Mouse (Mus musculus) embryo, embryonic 9.5 days (tissue): ENCODE measurements around the gene Lpin3.

Source experiments
- DNase-seq: peaks from one replicate; pipeline ENCODE4 v3.0.0-alpha.2; 2017; ENCODE audit errors: extremely low spot score

Gene Lpin3

GRCm38 (mm10) chr2:160880453-160881195 lies at the start of gene Lpin3:
TSS of gene Lpin3 (plus strand) at chr2:160880670.
- no peak for DNase-seq

GRCm38 (mm10) chr2:160840838-160841237 lies 39.6 kb upstream of the Lpin3 start:
- no peak for DNase-seq

GRCm38 (mm10) chr2:160847664-160848063 lies 32.8 kb upstream of the Lpin3 start:
- DNase-seq, result no peak

GRCm38 (mm10) chr2:160848186-160848585 lies 32.3 kb upstream of the Lpin3 start:
- no peak for DNase-seq

- no peak for DNase-seq
These were observed 30.7 kb upstream of the Lpin3 start for GRCm38 (mm10) chr2:160849617-160850240.

- no peak for DNase-seq
These were observed 30.1 kb upstream of the Lpin3 start for GRCm38 (mm10) chr2:160850360-160850759.

GRCm38 (mm10) chr2:160854687-160855086 lies 25.8 kb upstream of the Lpin3 start:
- DNase-seq, result no peak

- no peak for DNase-seq
These were observed 23.9 kb upstream of the Lpin3 start for GRCm38 (mm10) chr2:160856359-160857102.

- no peak for DNase-seq
These were observed 20.1 kb upstream of the Lpin3 start for GRCm38 (mm10) chr2:160860363-160860762.

GRCm38 (mm10) chr2:160864112-160864511 lies 16.4 kb upstream of the Lpin3 start:
- no peak for DNase-seq

GRCm38 (mm10) chr2:160865266-160865665 lies 15.2 kb upstream of the Lpin3 start:
- no peak for DNase-seq

GRCm38 (mm10) chr2:160869446-160869845 lies 11.0 kb upstream of the Lpin3 start:
- DNase-seq, result no peak

GRCm38 (mm10) chr2:160871310-160871709 lies 9.2 kb upstream of the Lpin3 start:
- DNase-seq, result no peak

- peak; percentile 76 for DNase-seq
These were observed 8.1 kb upstream of the Lpin3 start for GRCm38 (mm10) chr2:160872395-160872794.

- DNase-seq, result peak; percentile 99
These were observed 7.5 kb upstream of the Lpin3 start, which contains the start of gene Zhx3 for GRCm38 (mm10) chr2:160872890-160873382. TSS of gene Zhx3 (minus strand) at chr2:160872998.

GRCm38 (mm10) chr2:160874231-160874877 lies 6.1 kb upstream of the Lpin3 start:
- DNase-seq, result no peak

GRCm38 (mm10) chr2:160876115-160876514 lies 4.4 kb upstream of the Lpin3 start:
- DNase-seq, result no peak

- no peak for DNase-seq
These were observed 1.1 kb downstream of the Lpin3 start for GRCm38 (mm10) chr2:160881462-160882101.

- DNase-seq, result no peak
These were observed 2.0 kb downstream of the Lpin3 start for GRCm38 (mm10) chr2:160882436-160882835.

GRCm38 (mm10) chr2:160883912-160884311 lies 3.4 kb downstream of the Lpin3 start:
- DNase-seq, result no peak

GRCm38 (mm10) chr2:160884830-160885229 lies 4.4 kb downstream of the Lpin3 start:
- peak; percentile 64 for DNase-seq
